Mouse (Mus musculus): ENCODE results near the gene Rps23. TPM values are rescaled to one million over a fixed set of nuclear protein-coding genes. Genes with fewer than 3 reads are reported as not detected.
"Not testable (repeated sequence)": the region's sequence is repeated elsewhere in the genome, so short reads cannot be mapped to it uniquely, and the experiment has no call there.

The Rps23 gene
- polyA plus RNA-seq, 1 experiment: 542 TPM

DNA sequence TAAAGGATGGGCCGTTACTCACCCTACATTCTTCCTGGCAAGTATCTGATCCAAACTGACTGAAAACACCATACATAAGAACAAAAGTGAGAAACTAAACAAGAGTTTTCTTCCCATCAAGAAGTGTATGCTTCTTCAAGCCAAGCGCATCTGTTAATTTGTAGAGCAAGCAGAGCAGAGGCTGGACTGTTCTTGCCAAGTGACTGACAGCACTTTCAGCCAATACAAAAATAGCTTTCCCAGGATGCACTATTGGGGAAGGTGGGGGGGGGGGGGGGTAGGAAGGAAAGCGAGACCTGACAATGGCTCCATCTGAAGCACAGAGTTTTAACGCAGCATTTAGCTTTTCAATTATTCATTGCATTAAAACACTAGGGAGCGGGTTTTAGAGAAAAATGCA, 17.6 kb upstream of the Rps23 start, which contains the start of gene Atp6ap1l:
Gene Atp6ap1l (minus strand): TSS at position 180 of the 400 bp plus-strand sequence.
- Histone ChIP-seq H3K4me1 (ENCODE audit: control insufficient read depth, insufficient read depth, low read length) (no peaks in the 10 kb centered on the region), H3K27ac (ENCODE audit: insufficient read depth, low read depth, low read length) (no peak within 1 kb of the TSS), H3K4me3 (ENCODE audit: insufficient read depth, low read depth, low read length) (no peak within 1 kb of the TSS)
- TF ChIP-seq POLR2A (IDR thresholded peaks at IDR 0.05; ENCODE audit: insufficient read depth, low read depth, low read length) (no peak), CTCF (IDR thresholded peaks at IDR 0.05; ENCODE audit: insufficient read depth, low read depth, low read length) (no peak)
- WGBS: 66% methylated on average over 5 of the region's 5 CpGs

DNA sequence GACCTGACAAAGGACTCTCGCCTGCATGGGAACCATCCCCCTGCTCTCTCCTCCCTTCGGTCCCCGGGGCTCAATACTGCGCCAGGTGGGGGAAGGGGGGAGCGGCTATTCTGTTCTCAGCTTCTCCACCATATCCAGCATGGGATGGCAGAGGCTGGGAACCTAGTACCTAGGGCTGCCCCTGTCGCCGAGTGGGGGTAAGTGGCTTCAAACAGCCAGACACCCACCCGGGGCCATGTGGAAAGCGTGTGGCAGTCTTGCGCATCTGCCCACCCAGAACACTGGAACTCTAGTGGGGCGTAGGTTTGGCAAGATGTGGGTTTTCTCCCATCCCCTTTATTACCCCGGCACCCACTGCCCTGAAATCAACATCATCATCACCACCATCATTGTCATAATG, 15.4 kb upstream of the Rps23 start:
- no peaks in the 10 kb centered on the region for H3K4me1 ChIP-seq (ENCODE audit: control insufficient read depth, insufficient read depth, low read length)
- TF ChIP-seq POLR2A (IDR thresholded peaks at IDR 0.05; ENCODE audit: insufficient read depth, low read depth, low read length): no peak
- no peak overlapping the region for H3K27ac ChIP-seq (ENCODE audit: insufficient read depth, low read depth, low read length)
- H3K4me3 ChIP-seq (ENCODE audit: insufficient read depth, low read depth, low read length): no peak overlapping the region
- 95% methylated on average over 12 of the region's 12 CpGs for WGBS

DNA sequence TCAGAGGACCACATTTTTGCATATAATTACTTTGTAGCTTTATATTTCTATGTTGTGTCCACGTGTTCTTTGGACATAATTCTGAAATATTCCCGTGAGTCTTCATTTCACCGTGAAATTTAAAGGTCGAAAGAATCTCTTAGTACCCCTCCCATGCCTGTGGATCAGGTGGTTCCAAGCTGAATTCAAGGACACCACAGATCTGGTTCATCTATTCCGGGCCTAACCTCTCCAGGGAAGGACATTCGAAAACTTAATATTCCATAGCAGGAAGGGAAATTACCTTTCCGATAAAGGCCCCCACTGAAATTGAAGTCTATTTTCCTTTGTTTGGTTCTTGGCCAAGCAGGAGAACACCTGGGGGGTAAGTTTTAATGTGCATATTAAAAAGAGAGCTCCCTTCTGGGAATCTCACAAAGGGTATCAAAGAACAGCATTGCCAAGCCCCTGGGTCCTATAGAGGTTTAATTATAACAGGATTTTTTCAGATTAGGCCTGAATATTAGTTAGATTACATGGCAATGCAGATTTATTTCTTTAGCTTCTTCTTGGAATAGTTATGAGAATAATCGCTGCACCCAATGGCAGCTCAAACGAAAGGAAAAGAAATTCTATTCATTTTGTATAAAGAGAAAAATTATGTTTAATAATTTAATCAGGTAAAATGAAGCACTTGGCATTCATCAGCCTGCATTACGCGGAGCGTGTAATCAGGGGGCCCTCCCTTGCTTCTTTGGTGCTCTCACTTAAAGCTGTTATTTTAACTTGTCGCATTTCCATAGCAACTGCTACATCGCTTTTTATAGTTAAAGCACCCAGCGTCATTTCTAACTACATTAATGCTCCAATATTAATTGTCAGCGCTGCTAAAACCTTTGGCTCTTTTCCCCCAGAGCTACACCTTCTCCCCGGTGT, 9.7 kb upstream of the Rps23 start:
- WGBS: 41% methylated on average over 17 of the region's 17 CpGs
- no peak for TF ChIP-seq CTCF (IDR thresholded peaks at IDR 0.05; ENCODE audit: insufficient read depth, low read depth, low read length)

DNA sequence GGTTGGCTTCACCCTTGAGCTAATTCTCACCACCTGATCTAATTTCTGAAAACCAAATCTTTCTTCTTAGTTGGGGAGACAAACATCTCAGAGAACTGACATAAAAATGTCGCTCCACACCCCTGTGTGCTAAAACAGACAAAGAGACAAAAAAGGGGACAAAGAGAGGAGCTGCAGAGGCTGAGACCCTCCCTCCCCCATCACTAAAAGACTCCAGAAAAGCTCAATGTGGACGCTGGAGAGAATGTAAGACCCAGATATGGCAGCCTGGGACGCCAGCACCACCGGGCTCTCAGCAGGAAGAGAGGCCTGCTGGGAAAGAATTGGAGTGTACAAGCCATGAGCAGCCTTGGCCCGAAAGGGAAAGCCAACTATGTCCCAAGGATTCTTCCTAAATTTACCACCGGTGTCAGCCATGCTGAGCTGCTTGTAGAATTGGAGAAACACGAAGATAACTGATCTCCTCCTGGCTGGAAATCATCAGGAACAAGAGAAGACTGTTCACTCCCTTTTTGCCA, 9.0 kb upstream of the Rps23 start:
- TF ChIP-seq CTCF (IDR thresholded peaks at IDR 0.05; ENCODE audit: insufficient read depth, low read depth, low read length) (no peak), POLR2A (IDR thresholded peaks at IDR 0.05; ENCODE audit: insufficient read depth, low read depth, low read length) (no peak)
- WGBS: 25% methylated on average over 7 of the region's 7 CpGs
- Histone ChIP-seq H3K4me3 (ENCODE audit: insufficient read depth, low read depth, low read length) (no peak overlapping the region), H3K27ac (ENCODE audit: insufficient read depth, low read depth, low read length) (peak overlapping the region; percentile 85), H3K4me1 (ENCODE audit: control insufficient read depth, insufficient read depth, low read length) (peaks cover 3% of the 10 kb centered on the region)

More for the DNA sequence above, 9.7 kb upstream of the Rps23 start:
- Histone ChIP-seq H3K4me3 (ENCODE audit: insufficient read depth, low read depth, low read length) (no peak overlapping the region), H3K27ac (ENCODE audit: insufficient read depth, low read depth, low read length) (peak overlapping the region; percentile 85), H3K4me1 (ENCODE audit: control insufficient read depth, insufficient read depth, low read length) (peaks cover 3% of the 10 kb centered on the region)

DNA sequence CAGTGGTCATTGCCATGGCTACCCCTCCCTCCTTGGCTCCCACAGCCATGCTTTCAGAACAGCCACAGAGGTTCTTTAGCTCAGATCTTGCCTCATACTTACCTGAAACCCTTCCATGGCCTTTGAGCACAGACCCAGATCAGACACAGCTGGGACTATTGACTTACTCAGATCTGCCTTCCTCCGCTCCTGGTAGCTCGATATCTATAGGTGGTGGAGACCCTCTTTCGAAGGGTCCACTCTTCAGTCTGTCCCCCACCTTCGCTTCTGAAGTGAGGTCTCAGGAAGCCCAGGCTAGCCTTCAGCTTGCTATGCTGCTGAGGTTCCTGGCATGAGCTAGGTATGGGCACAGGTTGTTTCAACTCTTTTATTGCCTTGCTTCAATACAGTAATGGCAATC, 8.0 kb upstream of the Rps23 start:
- H3K4me1 ChIP-seq (ENCODE audit: control insufficient read depth, insufficient read depth, low read length): peaks cover 3% of the 10 kb centered on the region
- WGBS: 98% methylated on average over 4 of the region's 4 CpGs
- no peak overlapping the region for H3K4me3 ChIP-seq (ENCODE audit: insufficient read depth, low read depth, low read length)
- no peak for TF ChIP-seq POLR2A (IDR thresholded peaks at IDR 0.05; ENCODE audit: insufficient read depth, low read depth, low read length)
- TF ChIP-seq CTCF (IDR thresholded peaks at IDR 0.05; ENCODE audit: insufficient read depth, low read depth, low read length): no peak
- H3K27ac ChIP-seq (ENCODE audit: insufficient read depth, low read depth, low read length): no peak overlapping the region

DNA sequence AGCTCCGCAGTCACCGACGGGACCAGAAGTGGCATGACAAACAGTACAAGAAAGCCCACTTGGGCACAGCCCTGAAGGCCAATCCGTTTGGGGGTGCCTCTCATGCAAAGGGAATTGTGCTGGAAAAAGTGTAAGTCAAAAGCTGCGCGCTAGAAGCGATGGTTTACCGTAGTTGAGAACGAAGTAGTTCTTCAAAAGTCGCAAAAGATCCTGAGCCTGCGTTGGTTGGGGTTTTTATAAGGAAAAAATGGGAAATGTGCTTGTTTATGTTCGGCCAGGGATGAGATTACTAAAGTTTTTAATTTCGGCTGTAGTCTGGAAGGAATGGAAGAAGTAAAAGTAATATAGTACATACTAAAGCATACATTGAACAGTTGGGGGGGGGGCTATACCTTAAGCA, 859 bp downstream of the Rps23 start:
- H3K27ac ChIP-seq (ENCODE audit: insufficient read depth, low read depth, low read length): not testable (repeated sequence)
- 1% methylated on average over 13 of the region's 13 CpGs for WGBS
- peak overlapping the region; percentile 69 for H3K4me3 ChIP-seq (ENCODE audit: insufficient read depth, low read depth, low read length)

DNA sequence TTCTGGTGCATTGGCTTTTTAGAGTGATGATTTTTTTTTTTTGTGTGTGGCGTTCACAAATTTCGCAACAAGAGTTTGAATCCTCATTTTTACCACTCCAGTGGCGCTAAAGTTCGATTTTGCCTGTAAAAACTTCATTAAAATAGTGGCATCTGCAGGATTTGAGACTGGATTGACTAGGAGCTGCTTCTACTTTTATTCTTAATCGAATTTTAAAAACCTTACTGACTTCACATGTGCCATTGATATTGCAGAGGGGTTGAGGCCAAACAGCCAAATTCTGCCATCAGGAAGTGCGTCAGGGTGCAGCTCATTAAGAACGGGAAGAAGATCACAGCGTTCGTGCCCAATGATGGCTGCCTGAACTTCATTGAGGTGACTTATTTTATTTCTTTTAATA, 1.3 kb downstream of the Rps23 start:
- TF ChIP-seq CTCF (IDR thresholded peaks at IDR 0.05; ENCODE audit: insufficient read depth, low read depth, low read length) (no peak), POLR2A (IDR thresholded peaks at IDR 0.05; ENCODE audit: insufficient read depth, low read depth, low read length) (no peak)
- 43% methylated on average over 9 of the region's 9 CpGs for WGBS

More for the DNA sequence above, 859 bp downstream of the Rps23 start:
- H3K4me1 ChIP-seq (ENCODE audit: control insufficient read depth, insufficient read depth, low read length): not testable (repeated sequence)

DNA sequence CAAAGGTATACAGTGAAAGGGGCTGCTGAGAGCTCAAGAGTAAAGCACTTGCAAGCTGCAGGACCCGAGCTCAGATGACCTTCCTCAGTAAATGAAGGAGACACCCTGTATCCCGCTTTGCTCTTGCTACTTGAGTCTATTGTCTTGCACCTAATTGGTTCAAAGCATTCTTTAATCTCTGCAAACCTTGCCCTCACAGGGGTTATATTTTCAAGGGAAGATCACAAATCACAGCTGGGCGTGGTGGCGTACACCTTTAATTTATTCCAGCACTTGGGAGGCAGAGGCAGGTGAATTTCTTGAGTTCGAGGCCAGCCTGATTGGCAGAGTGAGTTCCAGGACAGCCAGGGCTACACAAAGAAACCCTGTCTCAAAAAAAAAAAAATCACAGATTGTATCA, 2.4 kb downstream of the Rps23 start:
- H3K27ac ChIP-seq (ENCODE audit: insufficient read depth, low read depth, low read length): no peak overlapping the region
- no peaks in the 10 kb centered on the region for H3K4me1 ChIP-seq (ENCODE audit: control insufficient read depth, insufficient read depth, low read length)
- no peak for TF ChIP-seq CTCF (IDR thresholded peaks at IDR 0.05; ENCODE audit: insufficient read depth, low read depth, low read length)
- TF ChIP-seq POLR2A (IDR thresholded peaks at IDR 0.05; ENCODE audit: insufficient read depth, low read depth, low read length): no peak
- no peak overlapping the region for H3K4me3 ChIP-seq (ENCODE audit: insufficient read depth, low read depth, low read length)
- 84% methylated on average over 5 of the region's 5 CpGs for WGBS

More for the DNA sequence above, 1.3 kb downstream of the Rps23 start:
- Histone ChIP-seq H3K4me3 (ENCODE audit: insufficient read depth, low read depth, low read length) (no peak overlapping the region), H3K27ac (ENCODE audit: insufficient read depth, low read depth, low read length) (no peak overlapping the region), H3K4me1 (ENCODE audit: control insufficient read depth, insufficient read depth, low read length) (no peaks in the 10 kb centered on the region)

DNA sequence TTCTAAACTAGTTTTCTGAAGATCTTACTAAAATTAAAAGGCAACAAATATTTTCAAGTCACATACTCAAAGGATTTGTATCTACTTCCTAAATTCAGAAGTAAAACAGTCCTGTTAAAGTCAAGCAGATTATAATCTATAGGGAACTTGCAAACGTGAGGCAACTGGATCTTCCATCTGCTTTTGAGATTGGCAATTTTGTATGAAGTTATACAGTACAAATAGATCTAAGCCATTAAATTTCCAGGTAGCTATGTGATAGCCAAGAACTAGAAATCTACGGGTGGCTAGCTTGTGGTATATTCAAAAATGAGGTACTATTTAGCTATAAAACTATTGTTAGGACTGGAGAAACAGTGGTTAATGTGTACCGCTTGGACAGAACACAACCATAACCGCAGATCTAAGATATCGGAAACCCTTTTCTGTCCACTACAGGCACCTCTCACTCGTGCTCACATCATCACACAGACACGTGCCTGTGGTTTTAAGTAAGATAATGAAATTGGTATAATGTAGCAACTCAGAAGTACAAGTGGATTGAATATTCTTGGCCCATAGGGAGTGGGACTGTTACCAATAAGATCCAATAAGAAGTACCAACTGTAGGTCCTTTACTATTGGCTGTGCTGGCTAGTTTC, 3.5 kb downstream of the Rps23 start:
- TF ChIP-seq CTCF (IDR thresholded peaks at IDR 0.05; ENCODE audit: insufficient read depth, low read depth, low read length) (no peak), POLR2A (IDR thresholded peaks at IDR 0.05; ENCODE audit: insufficient read depth, low read depth, low read length) (no peak)
- WGBS: 78% methylated on average over 7 of the region's 7 CpGs
- Histone ChIP-seq H3K4me1 (ENCODE audit: control insufficient read depth, insufficient read depth, low read length) (0 out of 2 replicates have a peak, but pooled peaks cover 4% of the 10 kb centered on the region), H3K27ac (ENCODE audit: insufficient read depth, low read depth, low read length) (no peak overlapping the region), H3K4me3 (ENCODE audit: insufficient read depth, low read depth, low read length) (no peak overlapping the region)
